Mouse (Mus musculus): ENCODE results near the gene Olfr703.

DNA sequence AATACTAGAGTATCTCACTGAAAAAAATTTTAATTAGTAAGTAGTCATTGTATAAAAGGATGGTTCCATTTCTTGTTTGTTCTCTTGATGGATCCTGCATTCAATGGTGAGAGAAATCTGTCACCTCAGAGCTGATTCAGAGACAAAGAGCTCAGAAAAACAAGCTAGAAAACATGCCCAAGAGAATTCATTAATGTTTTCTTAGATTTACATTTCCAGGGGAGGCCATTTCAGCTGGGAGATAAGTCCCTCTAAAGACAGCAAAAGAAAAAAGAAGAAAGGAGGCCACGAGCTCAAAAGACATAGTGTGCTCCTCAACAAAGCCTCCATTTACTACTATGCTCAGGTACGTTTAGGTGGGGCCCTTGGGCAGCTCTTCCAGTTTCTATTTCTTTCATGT lies at the start of gene Olfr703:
- TF ChIP-seq POLR2A (IDR thresholded peaks at IDR 0.05; ENCODE audit: extremely low read depth, insufficient read depth, low read length) = no peak
- no peak for TF ChIP-seq CTCF (IDR thresholded peaks at IDR 0.05; ENCODE audit: extremely low read depth, insufficient read depth, low read length)
